In the genomic region with DNA sequence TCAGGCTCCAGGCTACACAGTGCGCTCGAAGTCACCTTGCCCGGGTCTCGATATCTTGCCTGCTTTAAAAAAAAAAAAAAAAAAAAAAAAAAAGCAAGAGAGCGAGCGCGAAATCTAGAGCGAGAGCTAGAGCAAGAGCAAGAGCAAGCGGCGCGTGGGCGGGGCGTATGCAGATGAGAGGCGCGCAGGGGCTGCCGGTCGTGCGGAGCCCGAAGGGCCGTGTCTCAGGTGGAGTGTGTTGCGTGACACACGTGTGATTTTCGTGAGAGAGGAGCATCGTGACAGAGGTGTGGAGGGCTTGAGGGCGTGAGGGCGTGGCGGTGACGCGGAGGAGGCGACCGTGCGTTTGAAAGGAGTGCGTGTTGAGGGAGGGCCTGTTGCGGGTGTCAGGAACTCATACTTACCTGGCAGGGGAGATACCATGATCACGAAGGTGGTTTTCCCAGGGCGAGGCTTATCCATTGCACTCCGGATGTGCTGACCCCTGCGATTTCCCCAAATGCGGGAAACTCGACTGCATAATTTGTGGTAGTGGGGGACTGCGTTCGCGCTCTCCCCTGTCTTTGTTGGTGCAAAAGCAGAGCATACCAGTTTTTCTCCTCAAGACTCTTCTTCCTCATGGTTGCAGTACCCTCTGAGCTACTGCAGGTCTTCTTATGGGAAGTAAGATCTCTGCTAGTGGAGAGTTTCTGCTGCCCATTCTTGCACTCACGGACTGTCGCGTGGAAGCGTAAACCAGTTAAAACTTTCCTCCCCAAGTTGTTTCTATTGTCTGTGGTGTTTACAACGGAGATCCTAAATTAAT, we compare ENCODE assay signal across 8 mouse cellular contexts. TPM values are rescaled to one million over a fixed set of nuclear protein-coding genes. Genes with fewer than 3 reads are reported as not detected.
DNase-seq lines count a peak whose midpoint lies in the region; ATAC-seq lines count a peak whose summit lies in the region.
"Not testable (repeated sequence)": the region's sequence is repeated elsewhere in the genome, so short reads cannot be mapped to it uniquely, and the experiment has no call there.

No protein-coding gene starts in this region.

- not testable (repeated sequence) for H3K27ac ChIP-seq in kidney, embryonic 14.5 days (ENCODE audit: low read depth, low read length); liver, embryonic 11.5 days (ENCODE audit: low read depth, low read length)

- H3K9me3 ChIP-seq in kidney, embryonic 14.5 days (ENCODE audit: control insufficient read depth, low read length); liver, embryonic 11.5 days (ENCODE audit: control insufficient read depth, low read length): not testable (repeated sequence)

- not testable (repeated sequence) for H3K4me1 ChIP-seq in kidney, embryonic 14.5 days (ENCODE audit: control insufficient read depth, insufficient read depth, low read length); liver, embryonic 11.5 days (replicated peaks; ENCODE audit: control insufficient read depth, insufficient read depth, low read length)

- not testable (repeated sequence) for H3K4me2 ChIP-seq in kidney, embryonic 14.5 days (replicated peaks; ENCODE audit: low read depth, low read length); liver, embryonic 11.5 days

- 0% methylated on average over 4 of the region's 48 CpGs for WGBS in kidney, embryonic 14.5 days
- 0% methylated on average over 1 of the region's 48 CpGs for WGBS in liver, embryonic 11.5 days

- ATAC-seq in kidney, embryonic 14.5 days (ENCODE audit: low FRiP score, low TSS enrichment) = peak; percentile 64
- peak; percentile 69 for ATAC-seq in liver, embryonic 11.5 days (replicated peaks; ENCODE audit: low FRiP score)
- ATAC-seq in megakaryocyte-erythroid progenitor cell, adult 5-6 weeks (replicated peaks; ENCODE audit: low FRiP score, low TSS enrichment, poor library complexity, severe bottlenecking) = peak; percentile 46

- DNase-seq in cerebellum, adult 9-11 months = peak; percentile 77
- DNase-seq in frontal cortex, postnatal 25 days (ENCODE audit: low spot score in 2 of 2) = peak; percentile 9 to 12
- DNase-seq in heart, postnatal 36 days = peak; percentile 43 to 46
- DNase-seq in liver, embryonic 11.5 days (ENCODE audit: low spot score) = not testable (repeated sequence)
- DNase-seq in right cerebral cortex, postnatal 14 days = peak; percentile 32
- peak; percentile 21 for DNase-seq in urinary bladder, postnatal 25 days (ENCODE audit: low spot score)

- not testable (repeated sequence) for H3K27me3 ChIP-seq in kidney, embryonic 14.5 days (ENCODE audit: control insufficient read depth, insufficient read depth, low read length); liver, embryonic 11.5 days (replicated peaks; ENCODE audit: control insufficient read depth, insufficient read depth, low read length)

- H3K36me3 ChIP-seq in kidney, embryonic 14.5 days (ENCODE audit: control insufficient read depth, insufficient read depth, low read length); liver, embryonic 11.5 days (ENCODE audit: control insufficient read depth, insufficient read depth, low read length): not testable (repeated sequence)

- not testable (repeated sequence) for H3K9ac ChIP-seq in kidney, embryonic 14.5 days (ENCODE audit: low read depth, low read length); liver, embryonic 11.5 days (ENCODE audit: low read depth, low read length)

- intact Hi-C loops in heart, postnatal 36 days (cut with DNase I) = not testable (repeated sequence)

- not testable (repeated sequence) for H3K4me3 ChIP-seq in kidney, embryonic 14.5 days (ENCODE audit: low read length); liver, embryonic 11.5 days (ENCODE audit: low read depth, low read length)

RNA-seq across cellular contexts. Expression of a gene that starts 18.3 kb away (rescaled TPM):
- 10 to 100 TPM; 29.2 to 29.4 TPM for total RNA-seq in heart, postnatal 36 days (2021)
- 59.9 and 80.3 TPM in 2 replicates for polyA plus RNA-seq in kidney, embryonic 14.5 days (2014; fragmentation: Nextera tagmentation; extraction: Ambion mirVana)
- 59.9 and 68.4 TPM in 2 replicates for polyA plus RNA-seq in liver, embryonic 11.5 days (2014; fragmentation: Nextera tagmentation; extraction: Ambion mirVana)
- total RNA-seq in megakaryocyte-erythroid progenitor cell, adult 5-6 weeks (2014; fragmentation: Nextera tagmentation) = 34.3 and 65.4 TPM in 2 replicates
- total RNA-seq in megakaryocyte-erythroid progenitor cell, adult 5-6 weeks (2017) = 71.3 and 79.8 TPM in 2 replicates

RNA-seq across cellular contexts. Expression of a gene that starts 57.7 kb away (rescaled TPM):
- 10 to 100 TPM; 32.9 to 38.8 TPM for total RNA-seq in heart, postnatal 36 days (2021)
- polyA plus RNA-seq in kidney, embryonic 14.5 days (2014; fragmentation: Nextera tagmentation; extraction: Ambion mirVana) = 224 and 255 TPM in 2 replicates
- 95.8 and 99.8 TPM in 2 replicates for polyA plus RNA-seq in liver, embryonic 11.5 days (2014; fragmentation: Nextera tagmentation; extraction: Ambion mirVana)
- 99.0 and 120 TPM in 2 replicates for total RNA-seq in megakaryocyte-erythroid progenitor cell, adult 5-6 weeks (2014; fragmentation: Nextera tagmentation)
- total RNA-seq in megakaryocyte-erythroid progenitor cell, adult 5-6 weeks (2017) = 133 and 170 TPM in 2 replicates
